Mouse (Mus musculus): Measurements from ENCODE around the gene Cenpb. TPM values are rescaled to one million over a fixed set of nuclear protein-coding genes. Genes with fewer than 3 reads are reported as not detected.

Gene Cenpb
- total and polyA plus RNA-seq, 3 experiments, result 57.1 to 92.6 (median 71.9) TPM

DNA sequence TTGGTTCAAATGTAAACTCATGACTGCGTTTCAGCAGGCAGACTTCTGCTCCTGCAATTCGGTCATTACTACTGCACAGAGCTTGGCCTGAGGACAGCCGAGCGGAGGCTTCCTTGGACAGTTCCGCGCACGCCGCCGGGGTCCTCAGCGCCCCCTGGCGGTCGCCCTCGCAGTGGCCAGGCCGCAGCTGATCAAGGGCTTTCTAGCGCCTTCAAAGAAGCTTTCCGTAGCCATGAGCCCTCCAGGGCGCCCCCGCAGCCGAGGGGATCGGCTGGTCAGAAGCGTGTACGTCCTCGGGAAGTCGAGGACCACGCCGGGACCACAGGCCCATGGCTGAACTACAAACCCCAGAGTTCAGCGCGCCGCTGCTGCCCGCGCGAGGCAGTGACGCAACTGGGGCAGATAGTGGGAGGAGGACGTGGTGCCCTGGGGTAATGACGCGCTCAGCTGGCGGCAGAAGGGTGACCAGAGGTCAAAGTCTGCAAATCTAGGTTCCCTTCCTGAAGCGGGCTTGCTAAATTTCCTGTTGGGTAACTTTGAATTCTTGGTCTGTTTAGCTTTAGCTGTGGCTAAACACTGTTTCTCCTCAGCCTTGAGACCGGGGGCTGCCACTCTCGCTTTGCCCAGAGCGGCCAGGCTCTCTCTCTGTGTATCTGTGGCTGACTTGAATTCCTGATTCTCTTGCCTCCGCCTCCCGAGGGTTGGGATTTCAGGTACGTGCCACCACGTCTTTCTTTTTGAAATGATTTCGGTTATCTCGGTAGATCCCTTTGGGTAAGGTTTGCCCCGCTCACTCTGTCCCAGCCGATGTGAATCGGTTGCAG lies 30.3 kb upstream of the Cenpb start:
- intact Hi-C loops (cut with DNase I), result loop anchor here (1.0 kb wide), 3 partner anchors 23 to 44 kb away; partner anchors contain the start of gene Cenpb
- no peak; the same call in 1 of the 2 replicates for TF ChIP-seq CTCF (IDR thresholded peaks at IDR 0.05)
- peak; percentile 91; the same call in 1 of the 2 replicates for TF ChIP-seq EP300 (IDR thresholded peaks at IDR 0.05; ENCODE audit: insufficient read depth, low read depth, low read length)
- peak; percentile 95 for TF ChIP-seq POLR2A (IDR thresholded peaks at IDR 0.05; ENCODE audit: insufficient read depth, low read depth, low read length)
- WGBS, result under 1% methylated on average over 50 of the region's 50 CpGs
- H3K9ac ChIP-seq (ENCODE audit: low read depth, low read length), result peak overlapping the region; percentile 75
- DNase-seq, result peak; percentile 97 to 98
- peak overlapping the region; percentile 99 for H3K27ac ChIP-seq
- no peaks in the 10 kb centered on the region for H3K27me3 ChIP-seq (ENCODE audit: control insufficient read depth, insufficient read depth, low read length)
- H3K4me1 ChIP-seq (ENCODE audit: control insufficient read depth, insufficient read depth, low read length), result peaks cover 25% of the 10 kb centered on the region
- peaks cover 8% of the 10 kb centered on the region for H3K36me3 ChIP-seq (ENCODE audit: control insufficient read depth, insufficient read depth, low read length)
- H3K4me3 ChIP-seq, result peak overlapping the region; percentile 96
- no peaks in the 10 kb centered on the region for H3K79me2 ChIP-seq (replicated peaks; ENCODE audit: control insufficient read depth, insufficient read depth, low read length)

DNA sequence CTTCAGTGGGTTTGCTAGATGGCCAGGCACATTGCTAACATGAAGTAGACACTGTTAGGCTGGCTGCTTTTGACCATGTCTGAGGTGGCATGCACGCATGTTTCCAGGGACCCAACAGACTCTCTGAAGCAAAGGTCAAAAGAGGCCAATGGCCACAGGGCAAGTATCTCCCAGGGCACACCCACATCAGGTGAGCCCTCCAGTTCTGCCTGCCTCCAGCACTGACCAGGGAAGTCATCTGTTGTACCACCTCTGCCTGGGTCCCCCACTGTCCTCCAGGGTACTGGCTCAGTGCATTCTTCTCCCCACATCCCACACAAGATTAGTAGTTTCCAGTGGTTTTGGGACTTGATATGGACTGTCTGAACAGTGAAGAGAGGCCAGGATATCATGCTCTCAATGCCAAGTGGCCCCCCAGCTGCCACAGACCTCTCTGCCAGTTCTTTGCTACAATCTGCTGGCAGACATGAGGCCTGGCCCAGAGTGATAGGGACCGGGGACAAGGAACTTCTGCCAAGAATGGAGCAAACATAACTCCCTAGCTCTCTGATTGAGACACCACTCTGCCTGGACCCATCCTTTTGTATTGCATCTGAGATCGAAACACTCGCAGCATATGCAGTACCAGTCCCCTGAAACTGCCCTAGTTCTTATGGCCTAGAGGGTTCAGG lies 29.4 kb upstream of the Cenpb start:
- peaks cover 7% of the 10 kb centered on the region for H3K36me3 ChIP-seq (ENCODE audit: control insufficient read depth, insufficient read depth, low read length)
- 54% methylated on average over 4 of the region's 4 CpGs for WGBS
- peak in 1 of 2 experiments; percentile 26 for DNase-seq
- peak overlapping the region; percentile 99 for H3K27ac ChIP-seq
- H3K9ac ChIP-seq (ENCODE audit: low read depth, low read length), result no peak overlapping the region; the same call in 1 of the 2 replicates
- intact Hi-C loops (cut with DNase I), result no loop called here
- no peak overlapping the region; the same call in 1 of the 2 replicates for H3K4me3 ChIP-seq
- no peaks in the 10 kb centered on the region for H3K27me3 ChIP-seq (ENCODE audit: control insufficient read depth, insufficient read depth, low read length)
- H3K79me2 ChIP-seq (replicated peaks; ENCODE audit: control insufficient read depth, insufficient read depth, low read length), result no peaks in the 10 kb centered on the region
- H3K4me1 ChIP-seq (ENCODE audit: control insufficient read depth, insufficient read depth, low read length), result peaks cover 30% of the 10 kb centered on the region
- TF ChIP-seq EP300 (IDR thresholded peaks at IDR 0.05; ENCODE audit: insufficient read depth, low read depth, low read length) (no peak), POLR2A (IDR thresholded peaks at IDR 0.05; ENCODE audit: insufficient read depth, low read depth, low read length) (no peak), CTCF (IDR thresholded peaks at IDR 0.05) (no peak)

DNA sequence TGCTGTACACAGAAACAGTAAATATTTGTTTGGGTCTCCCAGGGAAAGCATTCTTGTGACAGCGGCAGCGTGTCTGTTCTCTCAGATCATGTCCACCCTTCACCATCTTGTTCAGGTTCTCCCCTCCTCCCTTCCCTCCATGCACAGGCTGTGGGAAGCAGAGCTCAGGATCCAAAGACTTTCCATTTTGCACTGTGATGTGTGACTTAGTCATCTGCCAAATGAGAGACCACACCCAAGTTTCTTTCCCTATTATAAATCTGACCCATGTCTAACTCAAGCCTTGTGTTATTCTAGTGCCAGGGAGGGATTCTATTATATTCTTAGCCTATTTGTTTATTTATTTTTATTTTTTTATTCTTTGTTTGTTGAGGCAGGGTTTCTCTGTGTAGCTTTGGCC lies 28.5 kb upstream of the Cenpb start:
- Histone ChIP-seq H3K27ac (peak overlapping the region; percentile 13; the same call in 1 of the 2 replicates), H3K36me3 (ENCODE audit: control insufficient read depth, insufficient read depth, low read length) (peaks cover 3% of the 10 kb centered on the region), H3K4me3 (no peak overlapping the region), H3K4me1 (ENCODE audit: control insufficient read depth, insufficient read depth, low read length) (peaks cover 27% of the 10 kb centered on the region), H3K9ac (ENCODE audit: low read depth, low read length) (no peak overlapping the region), H3K79me2 (replicated peaks; ENCODE audit: control insufficient read depth, insufficient read depth, low read length) (no peaks in the 10 kb centered on the region), H3K27me3 (ENCODE audit: control insufficient read depth, insufficient read depth, low read length) (no peaks in the 10 kb centered on the region)
- no peak for DNase-seq
- intact Hi-C loops (cut with DNase I), result no loop called here
- WGBS, result 93% methylated on average over 2 of the region's 2 CpGs
- TF ChIP-seq EP300 (IDR thresholded peaks at IDR 0.05; ENCODE audit: insufficient read depth, low read depth, low read length) (no peak), POLR2A (IDR thresholded peaks at IDR 0.05; ENCODE audit: insufficient read depth, low read depth, low read length) (no peak), CTCF (IDR thresholded peaks at IDR 0.05) (no peak)

DNA sequence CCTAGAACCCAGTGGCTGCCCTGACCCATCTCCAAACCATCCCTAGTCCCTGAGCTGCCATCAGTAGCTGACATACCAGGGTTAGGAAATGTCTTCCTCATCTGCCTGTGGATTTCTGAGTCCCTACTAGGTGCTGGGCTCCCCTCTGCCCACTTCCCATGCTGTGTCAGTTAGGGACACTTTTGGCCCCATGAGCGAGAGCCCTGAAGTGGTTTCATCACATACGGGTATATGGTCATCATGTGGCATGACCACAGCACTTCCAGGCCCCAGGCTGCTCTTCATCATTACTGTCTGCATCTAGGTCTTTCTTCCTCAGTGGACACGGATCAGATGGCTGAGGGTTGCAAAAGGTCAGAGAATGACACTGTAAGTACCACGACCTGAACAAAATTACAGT lies 26.9 kb upstream of the Cenpb start, which contains the start of gene Ap5s1:
Gene Ap5s1, plus strand, starts transcription at position 301 of the 400 bp plus-strand sequence.
- WGBS, result 90% methylated on average over 4 of the region's 4 CpGs
- DNase-seq, result no peak
- no peaks in the 10 kb centered on the region for H3K79me2 ChIP-seq (replicated peaks; ENCODE audit: control insufficient read depth, insufficient read depth, low read length)
- H3K9ac ChIP-seq (ENCODE audit: low read depth, low read length), result no peak within 1 kb of the TSS
- TF ChIP-seq EP300 (IDR thresholded peaks at IDR 0.05; ENCODE audit: insufficient read depth, low read depth, low read length) (no peak), POLR2A (IDR thresholded peaks at IDR 0.05; ENCODE audit: insufficient read depth, low read depth, low read length) (no peak), CTCF (IDR thresholded peaks at IDR 0.05) (no peak)
- H3K4me3 ChIP-seq, result no peak within 1 kb of the TSS
- intact Hi-C loops (cut with DNase I), result no loop called here
- H3K27ac ChIP-seq, result peak within 1 kb of the TSS; percentile 80; the same call in 1 of the 2 replicates
- no peaks in the 10 kb centered on the region for H3K36me3 ChIP-seq (ENCODE audit: control insufficient read depth, insufficient read depth, low read length)
- H3K27me3 ChIP-seq (ENCODE audit: control insufficient read depth, insufficient read depth, low read length), result no peaks in the 10 kb centered on the region
- peaks cover 20% of the 10 kb centered on the region for H3K4me1 ChIP-seq (ENCODE audit: control insufficient read depth, insufficient read depth, low read length)

DNA sequence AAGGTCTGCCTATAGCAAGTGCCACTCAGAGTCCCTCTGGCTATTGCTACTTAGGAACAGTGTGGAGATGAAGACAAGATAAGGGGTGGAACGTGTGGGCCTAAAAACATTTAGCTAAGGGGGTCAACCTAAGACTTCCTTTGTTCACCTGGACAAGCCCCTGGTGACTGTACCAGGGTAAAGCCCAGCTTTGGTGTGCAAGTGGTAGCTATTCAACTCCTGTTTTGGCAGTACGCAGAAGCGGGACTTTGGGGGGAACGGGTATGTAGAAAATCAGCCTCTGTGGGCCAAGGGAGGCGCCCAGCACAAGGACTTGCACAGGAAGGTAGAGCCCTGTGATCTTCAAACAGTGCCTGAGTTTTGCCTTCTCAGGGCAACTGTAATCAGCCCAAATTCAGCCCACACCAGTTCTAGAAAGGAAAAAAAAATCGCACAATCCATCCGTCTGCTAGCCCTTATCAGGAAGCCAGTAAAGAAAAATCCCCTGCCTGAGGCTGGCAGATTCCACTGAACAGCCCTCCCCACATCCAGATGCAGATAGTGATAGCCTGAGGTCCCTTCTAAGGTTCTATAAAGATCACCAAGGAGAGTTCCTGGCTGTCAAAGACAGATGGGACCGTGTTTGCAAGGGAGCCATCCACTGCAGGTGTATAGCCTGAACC lies 25.8 kb upstream of the Cenpb start:
- Histone ChIP-seq H3K36me3 (ENCODE audit: control insufficient read depth, insufficient read depth, low read length) (no peaks in the 10 kb centered on the region), H3K27me3 (ENCODE audit: control insufficient read depth, insufficient read depth, low read length) (no peaks in the 10 kb centered on the region), H3K4me3 (no peak overlapping the region), H3K9ac (ENCODE audit: low read depth, low read length) (no peak overlapping the region), H3K79me2 (replicated peaks; ENCODE audit: control insufficient read depth, insufficient read depth, low read length) (no peaks in the 10 kb centered on the region), H3K4me1 (ENCODE audit: control insufficient read depth, insufficient read depth, low read length) (peaks cover 15% of the 10 kb centered on the region), H3K27ac (peak overlapping the region; percentile 80)
- intact Hi-C loops (cut with DNase I), result loop anchor here (1.0 kb wide), 1 partner anchor 25 kb away; the partner anchor contains the start of gene Cenpb
- TF ChIP-seq CTCF (IDR thresholded peaks at IDR 0.05), result no peak
- no peak for TF ChIP-seq EP300 (IDR thresholded peaks at IDR 0.05; ENCODE audit: insufficient read depth, low read depth, low read length)
- no peak for TF ChIP-seq POLR2A (IDR thresholded peaks at IDR 0.05; ENCODE audit: insufficient read depth, low read depth, low read length)
- DNase-seq, result no peak
- WGBS, result 67% methylated on average over 8 of the region's 8 CpGs
